Mouse (Mus musculus): Measurements from ENCODE around the gene Ddhd1. TPM values are rescaled to one million over a fixed set of nuclear protein-coding genes. Genes with fewer than 3 reads are reported as not detected.

Ddhd1 gene
- total and polyA plus RNA-seq, 3 experiments: 7.8 to 18.4 (median 12.7) TPM

DNA sequence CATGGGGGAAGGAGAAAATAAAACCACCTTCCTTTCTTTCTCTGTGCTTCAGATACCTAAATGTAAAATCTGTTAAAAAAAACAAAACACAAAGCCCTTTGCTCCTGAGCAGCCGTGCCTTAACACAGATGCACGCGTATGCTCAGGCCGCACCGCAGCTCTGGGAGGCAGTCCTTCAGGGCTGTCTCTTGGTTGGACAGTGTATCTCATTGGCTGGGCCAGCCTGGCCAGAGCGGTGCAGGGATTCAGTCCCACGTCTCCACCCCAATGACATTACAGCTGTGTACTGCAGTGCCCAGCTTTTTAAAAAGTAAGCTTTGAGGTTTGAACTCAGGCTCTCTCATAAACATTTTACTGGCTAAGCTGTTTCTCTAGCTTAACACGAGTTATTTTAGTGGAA is 60.1 kb downstream of the Ddhd1 start:
- H3K9me3 ChIP-seq (replicated peaks; ENCODE audit: low read length): no peaks in the 10 kb centered on the region
- H3K4me3 ChIP-seq (replicated peaks in 1 of 3; ENCODE audit: low read depth in 2 of 3, low read length in 2 of 3, poor library complexity in 1 of 3): no peak overlapping the region
- no peak overlapping the region for H3K9ac ChIP-seq (ENCODE audit: insufficient read depth, low read depth)
- H3K36me3 ChIP-seq (replicated peaks in 1 of 2; ENCODE audit: control insufficient read depth in 1 of 2, insufficient read depth in 1 of 2, low read length in 1 of 2): peaks cover 4 to 82% of the 10 kb centered on the region in 2 experiments
- TF ChIP-seq PAX5 (IDR thresholded peaks at IDR 0.05; ENCODE audit: low read length): no peak
- H3K79me2 ChIP-seq (replicated peaks; ENCODE audit: control insufficient read depth, extremely low read depth, insufficient read depth, poor library complexity, severe bottlenecking): no peaks in the 10 kb centered on the region
- H3K27me3 ChIP-seq (replicated peaks): no peaks in the 10 kb centered on the region
- no peaks in the 10 kb centered on the region for H3K4me1 ChIP-seq (ENCODE audit: control insufficient read depth in 1 of 2, insufficient read depth in 2 of 2)
- H3K4me2 ChIP-seq (ENCODE audit: insufficient read depth, low read depth, poor library complexity, severe bottlenecking): no peak overlapping the region
- no peak overlapping the region for H3K27ac ChIP-seq (ENCODE audit: insufficient read depth, low read depth)
- no peak for DNase-seq (ENCODE audit: extremely low read depth)
- in situ Hi-C loops (cut with MboI; ENCODE audit: low pct_ligation_motif_present, low pct_unique_long_range_greater_than_20kb, low sequenced_read_pairs): no loop called here
- dilution Hi-C loops (cut with MboI; ENCODE audit: extremely low pct_ligation_motif_present, extremely low pct_unique_long_range_greater_than_20kb, low sequenced_read_pairs): no loop called here

GRCm38 (mm10) chr14:45593261-45593660 is 64.7 kb downstream of the Ddhd1 start:
- Histone ChIP-seq H3K79me2 (replicated peaks; ENCODE audit: control insufficient read depth, extremely low read depth, insufficient read depth, poor library complexity, severe bottlenecking) (no peaks in the 10 kb centered on the region), H3K4me1 (ENCODE audit: control insufficient read depth in 1 of 2, insufficient read depth in 2 of 2) (no peaks in the 10 kb centered on the region), H3K4me3 (replicated peaks in 1 of 3; ENCODE audit: low read depth in 2 of 3, low read length in 2 of 3, poor library complexity in 1 of 3) (no peak overlapping the region), H3K27ac (ENCODE audit: insufficient read depth, low read depth) (no peak overlapping the region), H3K9ac (ENCODE audit: insufficient read depth, low read depth) (no peak overlapping the region), H3K9me3 (replicated peaks; ENCODE audit: low read length) (no peaks in the 10 kb centered on the region), H3K27me3 (replicated peaks) (no peaks in the 10 kb centered on the region), H3K36me3 (replicated peaks in 1 of 2; ENCODE audit: control insufficient read depth in 1 of 2, insufficient read depth in 1 of 2, low read length in 1 of 2) (peaks cover 4 to 49% of the 10 kb centered on the region in 2 experiments), H3K4me2 (ENCODE audit: insufficient read depth, low read depth, poor library complexity, severe bottlenecking) (no peak overlapping the region)
- dilution Hi-C loops (cut with MboI; ENCODE audit: extremely low pct_ligation_motif_present, extremely low pct_unique_long_range_greater_than_20kb, low sequenced_read_pairs) (no loop called here), in situ Hi-C loops (cut with MboI; ENCODE audit: low pct_ligation_motif_present, low pct_unique_long_range_greater_than_20kb, low sequenced_read_pairs) (no loop called here)
- TF ChIP-seq GABPA (IDR thresholded peaks at IDR 0.05; ENCODE audit: insufficient replicate concordance, low read depth, low read length) (no peak), NELFE (IDR thresholded peaks at IDR 0.05; ENCODE audit: low read depth, low read length) (no peak), CHD2 (IDR thresholded peaks at IDR 0.05; ENCODE audit: low read length) (no peak), USF1 (IDR thresholded peaks at IDR 0.05; ENCODE audit: low read depth, low read length) (no peak), PAX5 (IDR thresholded peaks at IDR 0.05; ENCODE audit: low read length) (no peak), TBP (conservative IDR thresholded peaks at IDR 0.05; ENCODE audit: low read depth, low read length) (no peak), UBTF (IDR thresholded peaks at IDR 0.05; ENCODE audit: low read depth, low read length) (no peak), MAFK (IDR thresholded peaks at IDR 0.05; ENCODE audit: insufficient replicate concordance, low read length) (no peak), JUN (IDR thresholded peaks at IDR 0.05; ENCODE audit: insufficient read depth, low read depth, low read length) (no peak)
- DNase-seq (ENCODE audit: extremely low read depth): no peak

- H3K4me2 ChIP-seq (ENCODE audit: insufficient read depth, low read depth, poor library complexity, severe bottlenecking): no peak overlapping the region
- peaks cover 0 to 8% of the 10 kb centered on the region in 2 experiments for H3K36me3 ChIP-seq (replicated peaks in 1 of 2; ENCODE audit: control insufficient read depth in 1 of 2, insufficient read depth in 1 of 2, low read length in 1 of 2)
- in situ Hi-C loops (cut with MboI; ENCODE audit: low pct_ligation_motif_present, low pct_unique_long_range_greater_than_20kb, low sequenced_read_pairs): no loop called here
- H3K4me3 ChIP-seq (replicated peaks in 1 of 3; ENCODE audit: low read depth in 2 of 3, low read length in 2 of 3, poor library complexity in 1 of 3): no peak overlapping the region
- H3K4me1 ChIP-seq (ENCODE audit: control insufficient read depth in 1 of 2, insufficient read depth in 2 of 2): no peaks in the 10 kb centered on the region
- H3K9ac ChIP-seq (ENCODE audit: insufficient read depth, low read depth): no peak overlapping the region
- H3K27me3 ChIP-seq (replicated peaks): no peaks in the 10 kb centered on the region
- dilution Hi-C loops (cut with MboI; ENCODE audit: extremely low pct_ligation_motif_present, extremely low pct_unique_long_range_greater_than_20kb, low sequenced_read_pairs): no loop called here
- H3K79me2 ChIP-seq (replicated peaks; ENCODE audit: control insufficient read depth, extremely low read depth, insufficient read depth, poor library complexity, severe bottlenecking): no peaks in the 10 kb centered on the region
- TF ChIP-seq ELF1 (IDR thresholded peaks at IDR 0.05; ENCODE audit: low read depth, low read length) (no peak), MYC (IDR thresholded peaks at IDR 0.05; ENCODE audit: low read depth, low read length) (no peak), JUND (conservative IDR thresholded peaks at IDR 0.05; ENCODE audit: low read depth, low read length) (no peak), MAFK (IDR thresholded peaks at IDR 0.05; ENCODE audit: insufficient replicate concordance, low read length) (no peak), CHD1 (IDR thresholded peaks at IDR 0.05; ENCODE audit: low read depth, low read length) (no peak), UBTF (IDR thresholded peaks at IDR 0.05; ENCODE audit: low read depth, low read length) (no peak), ZC3H11A (IDR thresholded peaks at IDR 0.05; ENCODE audit: low read depth, low read length) (no peak), TBP (conservative IDR thresholded peaks at IDR 0.05; ENCODE audit: low read depth, low read length) (no peak), TCF12 (IDR thresholded peaks at IDR 0.05; ENCODE audit: low read depth, low read length) (no peak), RAD21 (IDR thresholded peaks at IDR 0.05; ENCODE audit: low read depth, low read length) (no peak), ETS1 (conservative IDR thresholded peaks at IDR 0.05; ENCODE audit: low read depth, low read length) (no peak), NELFE (IDR thresholded peaks at IDR 0.05; ENCODE audit: low read depth, low read length) (no peak), ZKSCAN1 (IDR thresholded peaks at IDR 0.05; ENCODE audit: borderline replicate concordance, low read depth, low read length) (no peak), ZMIZ1 (IDR thresholded peaks at IDR 0.05; ENCODE audit: low read depth, low read length) (no peak), HCFC1 (IDR thresholded peaks at IDR 0.05; ENCODE audit: low read depth, low read length) (no peak)
- no peaks in the 10 kb centered on the region for H3K9me3 ChIP-seq (replicated peaks; ENCODE audit: low read length)
- DNase-seq (ENCODE audit: extremely low read depth): no peak
- H3K27ac ChIP-seq (ENCODE audit: insufficient read depth, low read depth): no peak overlapping the region
These were observed 69.5 kb downstream of the Ddhd1 start for GRCm38 (mm10) chr14:45588403-45588802.

All from CH12.LX (cell line).